Mouse (Mus musculus) forebrain, embryonic 10.5 days (tissue): Measurements from ENCODE around the gene Taf7l. TPM values are rescaled to one million over a fixed set of nuclear protein-coding genes. Genes with fewer than 3 reads are reported as not detected.

Experiments
- DNase-seq: peaks from one replicate; pipeline ENCODE4 v3.0.0-alpha.2; 2017; ENCODE audit warnings: low spot score; ENCODE audit errors: extremely low spot score
- H3K27ac ChIP-seq: fragments of 300-500 bp; sonication (generic); 2 replicates; pipeline ENCODE4 v1.5.1; 2016; ENCODE audit warnings: mild to moderate bottlenecking
- H3K27me3 ChIP-seq: fragments of 300-500 bp; sonication (generic); 2 replicates; pipeline ENCODE4 v1.6.1; 2016; ENCODE audit warnings: mild to moderate bottlenecking; ENCODE audit not compliant: poor library complexity, severe bottlenecking
- H3K36me3 ChIP-seq: fragments of 300-500 bp; sonication (generic); replicated peaks from 2 replicates; pipeline ENCODE4 v1.6.1; 2016; ENCODE audit warnings: mild to moderate bottlenecking, moderate library complexity
- H3K4me1 ChIP-seq: fragments of 300-500 bp; sonication (generic); 2 replicates; pipeline ENCODE4 v1.6.1; 2016
- H3K4me3 ChIP-seq: fragments of 300-500 bp; sonication (generic); 2 replicates; pipeline ENCODE4 v1.5.1; 2016; ENCODE audit warnings: mild to moderate bottlenecking, moderate library complexity
- H3K9me3 ChIP-seq: fragments of 300-500 bp; sonication (generic); 2 replicates; pipeline ENCODE4 v1.6.1; 2016; ENCODE audit warnings: mild to moderate bottlenecking, moderate library complexity
- WGBS: fragments of 180-500 bp; shearing (Covaris S2); methylation state at CpG from one replicate; pipeline ENCODE4 v1.1.7; 2016; 5-methylcytosine and 5-hydroxymethylcytosine counted together
- polyA plus RNA-seq: library from polyadenylated mRNA; unstranded; fragments of >200 nt; fragmentation: Nextera tagmentation; extraction: Ambion mirVana; gene quantifications from 2 replicates; pipeline ENCODE4 v1.2.1, GENCODE M21; 2016

The Taf7l gene
- polyA plus RNA-seq, 1 experiment from 2014 or later, result not detected

DNA sequence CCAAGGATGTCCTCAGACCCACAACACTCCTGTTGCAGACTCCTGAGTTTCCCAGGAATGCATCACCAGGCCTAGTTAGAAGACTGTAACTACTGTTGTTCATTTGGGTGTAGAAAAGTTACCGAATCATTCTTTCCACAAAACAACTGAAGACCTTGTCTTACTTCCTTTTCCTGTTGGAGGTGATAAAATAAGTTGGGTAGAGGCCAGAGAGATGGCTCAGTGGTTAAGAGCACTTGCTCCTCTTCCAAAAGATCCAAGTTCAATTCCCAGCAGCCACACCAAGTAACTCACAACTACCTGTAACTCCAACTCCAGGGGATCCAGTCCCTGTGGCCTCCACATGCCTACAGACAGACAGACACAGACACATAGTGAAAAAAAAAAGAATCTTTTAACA lies 64.2 kb downstream of the Taf7l start:
- 91% methylated on average over 1 of the region's 1 CpGs for WGBS
- no peak overlapping the region for H3K4me3 ChIP-seq
- peaks cover 22% of the 10 kb centered on the region for H3K27me3 ChIP-seq
- no peaks in the 10 kb centered on the region for H3K9me3 ChIP-seq
- DNase-seq, result no peak
- no peak overlapping the region for H3K27ac ChIP-seq
- H3K36me3 ChIP-seq, result no peaks in the 10 kb centered on the region
- no peaks in the 10 kb centered on the region for H3K4me1 ChIP-seq

Other genes with a start within 250 kb of the Taf7l start
- 9.2 and 9.6 TPM in 2 replicates for gene Trmt2b, start 199.5 kb downstream of the Taf7l start, polyA plus RNA-seq
- 6.1 and 8.5 TPM in 2 replicates for gene Tmem35a, start 181.3 kb downstream of the Taf7l start, polyA plus RNA-seq
- gene Cenpi, start 168.4 kb downstream of the Taf7l start, polyA plus RNA-seq, result 33.4 and 40.4 TPM in 2 replicates
- 1.7 TPM in 2 replicates for gene Drp2, start 71.9 kb downstream of the Taf7l start, polyA plus RNA-seq
- 114 and 116 TPM in 2 replicates for gene Timm8a1, start 65.4 kb upstream of the Taf7l start, polyA plus RNA-seq
- 0.81 and 1.2 TPM in 2 replicates for gene Btk, start 107.1 kb upstream of the Taf7l start, polyA plus RNA-seq
- gene Rpl36a, start 109.2 kb upstream of the Taf7l start, polyA plus RNA-seq, result 338 and 356 TPM in 2 replicates
- 7.9 and 11.1 TPM in 2 replicates for gene Gla, start 124.6 kb upstream of the Taf7l start, polyA plus RNA-seq
- 232 and 239 TPM in 2 replicates for gene Hnrnph2, start 124.7 kb upstream of the Taf7l start, polyA plus RNA-seq
- 7.7 and 7.9 TPM in 2 replicates for gene Armcx4, start 210.0 kb upstream of the Taf7l start, polyA plus RNA-seq
- 42.6 and 42.7 TPM in 2 replicates for gene Armcx1, start 241.5 kb upstream of the Taf7l start, polyA plus RNA-seq